Mouse (Mus musculus): Measurements from ENCODE around the gene Prkce. TPM values are rescaled to one million over a fixed set of nuclear protein-coding genes. Genes with fewer than 3 reads are reported as not detected.

Gene Prkce
- polyA plus RNA-seq (2017; shearing (Covaris generic)), result 13.1 TPM

GRCm38 (mm10) chr17:86167320-86168230, at the start of gene Prkce:
Gene Prkce, plus strand, starts transcription at chr17:86167785.

DNA sequence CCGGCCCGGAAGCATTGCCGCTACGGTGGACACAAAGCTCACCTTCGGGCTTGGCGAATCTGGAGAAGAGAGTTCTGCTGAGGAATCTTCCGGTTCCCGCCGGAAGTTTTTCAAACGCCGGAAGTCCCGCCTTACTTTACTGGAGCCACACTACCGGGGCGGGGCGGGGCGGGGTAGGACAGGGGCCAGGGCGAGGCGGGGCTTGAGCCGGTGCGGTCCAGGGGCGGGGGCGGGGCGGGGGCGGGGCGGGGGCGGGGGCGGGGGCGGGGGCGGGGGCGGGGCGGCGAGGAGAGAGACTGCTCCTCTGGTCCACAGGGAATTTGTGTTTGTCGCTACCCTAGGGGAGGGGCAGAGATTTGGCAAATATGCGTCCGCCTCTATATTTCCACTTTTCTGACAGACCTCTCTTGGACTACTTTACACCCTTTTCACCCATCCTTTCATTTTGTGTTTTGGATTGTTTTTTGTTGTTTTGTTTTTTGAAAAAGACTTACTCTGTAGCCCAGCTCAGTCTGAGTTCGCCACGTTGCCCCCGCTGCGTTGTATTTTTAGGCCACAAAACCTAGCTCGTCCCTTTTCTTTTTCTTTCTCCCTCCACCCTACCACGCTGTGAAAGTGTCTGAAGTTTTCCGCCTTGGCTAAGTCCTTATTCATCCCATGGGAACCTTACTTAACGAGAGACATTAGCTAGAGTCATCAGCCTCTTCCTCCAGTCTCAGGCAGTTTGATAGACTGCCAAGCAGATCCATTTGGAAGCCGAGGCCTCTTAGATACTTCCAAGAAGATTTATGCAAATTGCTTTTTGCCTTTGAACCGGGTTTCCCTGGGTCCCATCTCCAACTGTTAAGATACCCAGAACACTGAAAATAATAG, 22.3 kb upstream of the Prkce start, which contains the start of gene Srbd1:
Gene Srbd1 (minus strand): TSS at position 97 of the 873 bp plus-strand sequence.

GRCm38 (mm10) chr17:86505183-86505631, 337.6 kb downstream of the Prkce start, which contains the start of gene Gm10309:
Gene Gm10309, minus strand, starts transcription at chr17:86505232.

Other genes with a start within 250 kb of the Prkce start
- 8.3 TPM for gene Srbd1, start 22.6 kb upstream of the Prkce start, polyA plus RNA-seq (2017; shearing (Covaris generic))

All from effector memory CD4-positive, alpha-beta T cell, adult 7 months (primary cell).